Mouse (Mus musculus) adrenal gland, postnatal 0 days (tissue): ENCODE data around the gene Cryzl1. TPM values are rescaled to one million over a fixed set of nuclear protein-coding genes. Genes with fewer than 3 reads are reported as not detected.

Experiments
- polyA plus RNA-seq: library from polyadenylated mRNA; unstranded; fragments of >200 nt; fragmentation: Nextera tagmentation; extraction: Ambion mirVana; gene quantifications from 2 replicates; pipeline ENCODE4 v1.2.1, GENCODE M21; 2015

Cryzl1 gene
- 75.8 and 85.3 TPM in 2 replicates for polyA plus RNA-seq

DNA sequence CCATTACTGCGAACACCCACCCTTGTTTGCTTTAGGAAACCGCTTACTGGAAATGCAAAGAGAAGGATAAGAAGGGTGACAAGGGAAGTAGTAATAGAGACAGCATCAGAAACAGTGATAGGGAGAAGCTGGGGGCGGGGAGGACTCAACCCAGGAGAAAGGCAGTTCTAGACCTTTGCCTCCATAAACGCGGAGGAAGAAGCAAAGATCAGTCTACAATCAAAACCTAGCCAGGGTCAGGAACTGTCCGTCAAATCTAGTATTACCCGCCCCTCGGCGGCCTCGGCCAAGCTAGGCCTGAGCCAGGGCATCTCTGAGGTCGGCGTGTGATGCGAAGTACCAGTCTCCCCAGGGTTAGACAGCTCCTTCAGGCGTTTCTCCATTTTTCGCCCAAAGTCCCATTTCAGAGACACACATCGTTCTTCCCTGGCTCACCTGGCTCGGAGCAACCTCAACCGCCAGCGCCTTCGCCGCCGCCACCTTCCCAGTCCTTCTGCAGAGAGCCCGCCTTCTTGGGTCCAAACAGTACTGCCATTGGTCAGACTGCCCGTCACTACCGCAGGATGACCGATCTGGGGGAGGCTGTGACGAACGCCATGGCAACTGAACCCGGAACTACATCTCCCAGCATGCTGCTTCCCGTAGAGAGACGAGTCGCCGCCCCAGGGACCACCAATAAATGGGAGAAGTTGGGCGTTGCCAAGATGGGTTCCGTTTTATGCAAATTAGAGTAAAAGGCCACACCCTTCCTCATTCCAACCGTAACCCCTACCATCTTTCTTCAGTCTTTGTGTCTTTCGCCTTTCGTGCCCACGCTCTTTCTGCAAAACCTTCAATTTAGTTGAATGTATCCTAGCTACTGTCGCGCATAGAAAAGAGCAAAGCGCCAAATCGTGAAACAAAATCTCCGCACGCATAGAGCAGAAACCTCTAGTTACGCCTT is at the start of gene Cryzl1:
TSS of gene Cryzl1 (minus strand) at position 853 of the 943 bp plus-strand sequence.

DNA sequence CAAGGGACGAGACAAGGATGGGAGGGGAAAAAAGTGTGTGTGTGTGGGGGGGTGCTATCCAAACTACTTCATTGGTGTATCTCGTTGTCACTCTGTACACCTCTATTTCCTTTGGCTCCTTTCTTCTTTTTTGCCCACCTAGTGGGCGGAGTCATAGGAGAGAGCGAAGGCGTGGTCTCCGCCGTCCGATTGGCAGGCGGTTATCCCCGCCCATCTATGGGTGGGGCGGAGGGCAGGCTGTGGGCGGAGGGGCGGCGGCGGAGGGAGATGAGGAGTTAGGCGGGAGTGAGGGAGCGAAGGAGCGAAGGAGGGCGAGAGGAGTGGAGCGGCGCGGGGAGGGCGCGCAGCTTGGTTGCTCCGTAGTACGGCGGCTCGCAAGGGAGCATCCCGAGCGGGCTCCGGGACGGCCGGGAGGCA is 299 bp upstream of the Cryzl1 start, which contains the start of gene Itsn1:
TSS of gene Itsn1 (plus strand) at position 216 of the 417 bp plus-strand sequence.

GRCm38 (mm10) chr16:91688619-91689334 is 40.0 kb downstream of the Cryzl1 start, which contains the start of gene Donson:
Gene Donson, minus strand, starts transcription at chr16:91688770.

GRCm38 (mm10) chr16:91647461-91648219 is 81.1 kb downstream of the Cryzl1 start, which contains the start of gene Son:
Gene Son, plus strand, starts transcription at chr16:91647506.

GRCm38 (mm10) chr16:91646681-91647419 is 81.9 kb downstream of the Cryzl1 start, which contains the start of gene Gart:
Gene Gart, minus strand, starts transcription at chr16:91646952.

Other genes starting within 250 kb of the Cryzl1 start
- gene Ifnar1, start 243.7 kb downstream of the Cryzl1 start, polyA plus RNA-seq, result 34.7 and 40.5 TPM in 2 replicates
- gene Ifngr2, start 181.9 kb downstream of the Cryzl1 start, polyA plus RNA-seq, result 69.3 and 76.2 TPM in 2 replicates
- gene Tmem50b, start 131.2 kb downstream of the Cryzl1 start, polyA plus RNA-seq, result 33.7 and 40.5 TPM in 2 replicates
- gene Dnajc28, start 109.9 kb downstream of the Cryzl1 start, polyA plus RNA-seq, result 4.3 and 6.6 TPM in 2 replicates
- gene Gart, start 82.0 kb downstream of the Cryzl1 start, polyA plus RNA-seq, result 30.8 and 52.8 TPM in 2 replicates
- 65.5 and 87.0 TPM in 2 replicates for gene Son, start 81.5 kb downstream of the Cryzl1 start, polyA plus RNA-seq
- 5.1 and 9.6 TPM in 2 replicates for gene Donson, start 40.2 kb downstream of the Cryzl1 start, polyA plus RNA-seq
- gene Itsn1, start 306 bp upstream of the Cryzl1 start, polyA plus RNA-seq, result 12.1 and 14.4 TPM in 2 replicates